Mouse (Mus musculus) brain, embryonic 14.5 days (tissue): ENCODE measurements around the gene Syn1.

Experiments used
- CTCF ChIP-seq: fragments of 200-500 bp; IDR thresholded peaks from 2 replicates; pipeline ENCODE4 v1.5.1; 2012; ENCODE audit warnings: inconsistent platforms, mild to moderate bottlenecking, moderate library complexity, borderline replicate concordance; ENCODE audit not compliant: insufficient read depth, insufficient read length; ENCODE audit errors: extremely low read depth
- POLR2A ChIP-seq: fragments of 200-500 bp; IDR thresholded peaks from 2 replicates; pipeline ENCODE4 v1.6.1; 2012; ENCODE audit warnings: mild to moderate bottlenecking, inconsistent platforms, borderline replicate concordance; ENCODE audit not compliant: poor library complexity, insufficient read depth, insufficient read length, severe bottlenecking; ENCODE audit errors: extremely low read depth

DNA sequence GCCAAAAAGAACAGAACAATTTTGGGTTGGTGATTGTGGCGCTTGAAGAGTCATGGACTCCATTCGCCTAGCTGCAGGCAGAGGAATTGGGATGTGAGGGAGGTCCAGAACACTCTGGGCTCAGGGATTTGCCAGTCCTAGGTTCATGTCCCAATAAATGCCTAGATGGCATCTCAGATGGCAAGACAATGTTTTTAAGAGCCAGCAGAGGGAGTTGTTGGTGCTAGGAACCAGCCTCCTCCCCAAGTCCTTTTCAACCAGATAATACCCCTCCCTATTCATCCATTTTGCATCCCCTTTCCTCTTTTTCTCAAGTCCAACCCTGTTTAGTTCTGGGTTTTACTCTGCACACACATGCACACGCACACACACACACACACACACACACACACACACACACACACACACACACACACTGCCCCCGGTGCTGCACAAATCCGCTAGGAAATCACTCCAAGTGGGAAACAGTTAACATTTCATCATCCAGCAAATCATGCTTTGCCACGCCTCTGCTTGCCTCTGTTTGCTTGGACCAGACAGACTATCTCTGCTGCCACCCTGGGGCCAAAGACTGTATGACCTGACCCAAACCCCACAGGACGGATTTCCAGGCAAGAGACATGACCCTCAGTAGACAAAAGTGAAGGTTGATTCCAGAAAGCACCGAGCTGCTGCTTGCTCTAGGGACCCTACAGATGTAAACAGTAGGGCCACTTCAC, 100.9 kb downstream of the Syn1 start:
- peak; percentile 45; the same call in 1 of the 2 replicates for TF ChIP-seq CTCF
- no peak for TF ChIP-seq POLR2A
